Mouse (Mus musculus): ENCODE data around the gene Lipt1.

The Lipt1 gene

GRCm38 (mm10) chr1:37871704-37872103 lies at the start of gene Lipt1:
Lipt1 (plus strand) TSS chr1:37871738.
- DNase-seq: peak in 1 of 2 experiments; percentile 26

GRCm38 (mm10) chr1:37831681-37832080 lies 39.9 kb upstream of the Lipt1 start:
- DNase-seq: no peak

- DNase-seq: no peak
Observed at GRCm38 (mm10) chr1:37846878-37847277, 24.7 kb upstream of the Lipt1 start.

- DNase-seq: no peak
Observed at GRCm38 (mm10) chr1:37850696-37851095, 20.8 kb upstream of the Lipt1 start.

GRCm38 (mm10) chr1:37864511-37865400 lies 6.8 kb upstream of the Lipt1 start:
- DNase-seq: peak; percentile 99 to 100

GRCm38 (mm10) chr1:37865401-37866215 lies 5.9 kb upstream of the Lipt1 start:
- DNase-seq: no peak

GRCm38 (mm10) chr1:37866286-37866685 lies 5.3 kb upstream of the Lipt1 start, which contains the start of gene Tsga10:
Tsga10 (minus strand) TSS chr1:37866429.
- DNase-seq: no peak

- peak; percentile 54 to 70 for DNase-seq
Observed at GRCm38 (mm10) chr1:37867056-37867455, 4.5 kb upstream of the Lipt1 start.

GRCm38 (mm10) chr1:37867684-37868322 lies 3.7 kb upstream of the Lipt1 start:
- no peak for DNase-seq

- DNase-seq: no peak
Observed at GRCm38 (mm10) chr1:37868640-37869039, 2.9 kb upstream of the Lipt1 start.

- no peak for DNase-seq
Observed at GRCm38 (mm10) chr1:37869362-37869761, 2.2 kb upstream of the Lipt1 start.

GRCm38 (mm10) chr1:37872131-37873067 lies 861 bp downstream of the Lipt1 start:
- DNase-seq: peak; percentile 89 to 93

- DNase-seq: no peak
Observed at GRCm38 (mm10) chr1:37873157-37873556, 1.6 kb downstream of the Lipt1 start.

GRCm38 (mm10) chr1:37877736-37878460 lies 6.4 kb downstream of the Lipt1 start:
- DNase-seq: no peak

- DNase-seq: no peak
Observed at GRCm38 (mm10) chr1:37883411-37883810, 11.9 kb downstream of the Lipt1 start.

- DNase-seq: no peak
Observed at GRCm38 (mm10) chr1:37884451-37884850, 12.9 kb downstream of the Lipt1 start.

GRCm38 (mm10) chr1:37889206-37889605 lies 17.7 kb downstream of the Lipt1 start:
- DNase-seq: no peak

GRCm38 (mm10) chr1:37890025-37890652 lies 18.6 kb downstream of the Lipt1 start, which contains the start of the genes Mitd1 and Mrpl30:
Mitd1 (minus strand) TSS chr1:37890411.
Mrpl30 (plus strand) TSS chr1:37890477.
- DNase-seq: peak; percentile 93

GRCm38 (mm10) chr1:37891400-37891799 lies 19.9 kb downstream of the Lipt1 start:
- DNase-seq: no peak

- DNase-seq: no peak
Observed at GRCm38 (mm10) chr1:37894606-37895005, 23.1 kb downstream of the Lipt1 start.

GRCm38 (mm10) chr1:37899816-37900215 lies 28.3 kb downstream of the Lipt1 start:
- no peak for DNase-seq

Measured in kidney, postnatal 25 days (tissue).